Mouse (Mus musculus): Measurements from ENCODE around the gene Rpp25l. TPM values are rescaled to one million over a fixed set of nuclear protein-coding genes. Genes with fewer than 3 reads are reported as not detected.

The Rpp25l gene
- polyA plus RNA-seq, 1 experiment from 2014 or later: 65.2 TPM

GRCm38 (mm10) chr4:41726826-41727621 lies 13.7 kb upstream of the Rpp25l start:
- 13% methylated on average over 20 of the region's 20 CpGs for WGBS
- no peak for TF ChIP-seq CTCF (IDR thresholded peaks at IDR 0.05; ENCODE audit: low read depth)
- ATAC-seq (replicated peaks; ENCODE audit: low FRiP score, low read depth) (no peak), DNase-seq (ENCODE audit: low spot score) (no peak)
- H3K9me3 ChIP-seq (replicated peaks; ENCODE audit: low read length): no peaks in the 10 kb centered on the region
- H3K27me3 ChIP-seq (ENCODE audit: insufficient read depth, low read length): peaks cover 69% of the 10 kb centered on the region
- no peak overlapping the region for H3K4me2 ChIP-seq (ENCODE audit: low read length)
- H3K27ac ChIP-seq: no peak overlapping the region
- H3K9ac ChIP-seq (ENCODE audit: low read depth, low read length): no peak overlapping the region
- H3K4me1 ChIP-seq (replicated peaks; ENCODE audit: insufficient read depth, low read length): peaks cover 12% of the 10 kb centered on the region
- H3K36me3 ChIP-seq (ENCODE audit: insufficient read depth, low read length): no peaks in the 10 kb centered on the region
- H3K4me3 ChIP-seq (replicated peaks; ENCODE audit: low read depth, low read length): no peak overlapping the region

- H3K36me3 ChIP-seq (ENCODE audit: insufficient read depth, low read length): peaks cover 19% of the 10 kb centered on the region
Measured at GRCm38 (mm10) chr4:41722918-41723351, 9.6 kb upstream of the Rpp25l start, which contains the start of gene Dctn3. TSS of gene Dctn3 (minus strand) at chr4:41723170.

GRCm38 (mm10) chr4:41716834-41717233 lies 3.5 kb upstream of the Rpp25l start:
- no peak for ATAC-seq (replicated peaks; ENCODE audit: low FRiP score, low read depth)
- no peak for DNase-seq (ENCODE audit: low spot score)
- Histone ChIP-seq H3K4me3 (replicated peaks; ENCODE audit: low read depth, low read length) (no peak overlapping the region), H3K27ac (no peak overlapping the region), H3K27me3 (ENCODE audit: insufficient read depth, low read length) (no peaks in the 10 kb centered on the region), H3K9me3 (replicated peaks; ENCODE audit: low read length) (no peaks in the 10 kb centered on the region), H3K4me2 (ENCODE audit: low read length) (no peak overlapping the region), H3K36me3 (ENCODE audit: insufficient read depth, low read length) (peaks cover 28% of the 10 kb centered on the region), H3K9ac (ENCODE audit: low read depth, low read length) (no peak overlapping the region), H3K4me1 (replicated peaks; ENCODE audit: insufficient read depth, low read length) (peaks cover 15% of the 10 kb centered on the region)
- no peak for TF ChIP-seq CTCF (IDR thresholded peaks at IDR 0.05; ENCODE audit: low read depth)
- 71% methylated on average over 6 of the region's 6 CpGs for WGBS

More at GRCm38 (mm10) chr4:41722918-41723351, 9.6 kb upstream of the Rpp25l start, which contains the start of gene Dctn3:
- H3K4me3 ChIP-seq (replicated peaks; ENCODE audit: low read depth, low read length): peak within 1 kb of the TSS; percentile 75
- no peak within 1 kb of the TSS for H3K27ac ChIP-seq
- H3K4me2 ChIP-seq (ENCODE audit: low read length): peak within 1 kb of the TSS; percentile 79
- peak; percentile 100 for DNase-seq (ENCODE audit: low spot score)
- TF ChIP-seq CTCF (IDR thresholded peaks at IDR 0.05; ENCODE audit: low read depth): no peak
- under 1% methylated on average over 27 of the region's 27 CpGs for WGBS
- H3K4me1 ChIP-seq (replicated peaks; ENCODE audit: insufficient read depth, low read length): peaks cover 6% of the 10 kb centered on the region
- peak; percentile 96 for ATAC-seq (replicated peaks; ENCODE audit: low FRiP score, low read depth)
- H3K9me3 ChIP-seq (replicated peaks; ENCODE audit: low read length): no peaks in the 10 kb centered on the region
- peak within 1 kb of the TSS; percentile 80 for H3K9ac ChIP-seq (ENCODE audit: low read depth, low read length)
- H3K27me3 ChIP-seq (ENCODE audit: insufficient read depth, low read length): peaks cover 33% of the 10 kb centered on the region

- peak; percentile 74 for TF ChIP-seq CTCF (IDR thresholded peaks at IDR 0.05; ENCODE audit: low read depth)
- ATAC-seq (replicated peaks; ENCODE audit: low FRiP score, low read depth) (no peak), DNase-seq (ENCODE audit: low spot score) (peak; percentile 61)
- no peak overlapping the region for H3K27ac ChIP-seq
- no peak overlapping the region for H3K4me3 ChIP-seq (replicated peaks; ENCODE audit: low read depth, low read length)
- 89% methylated on average over 5 of the region's 5 CpGs for WGBS
- H3K9me3 ChIP-seq (replicated peaks; ENCODE audit: low read length): no peaks in the 10 kb centered on the region
- H3K9ac ChIP-seq (ENCODE audit: low read depth, low read length): no peak overlapping the region
- H3K4me2 ChIP-seq (ENCODE audit: low read length): no peak overlapping the region
- peaks cover 21% of the 10 kb centered on the region for H3K4me1 ChIP-seq (replicated peaks; ENCODE audit: insufficient read depth, low read length)
- no peaks in the 10 kb centered on the region for H3K27me3 ChIP-seq (ENCODE audit: insufficient read depth, low read length)
- H3K36me3 ChIP-seq (ENCODE audit: insufficient read depth, low read length): peaks cover 28% of the 10 kb centered on the region
Measured at GRCm38 (mm10) chr4:41715596-41715995, 2.3 kb upstream of the Rpp25l start.

GRCm38 (mm10) chr4:41715082-41715481 lies 1.7 kb upstream of the Rpp25l start:
- no peak overlapping the region for H3K4me3 ChIP-seq (replicated peaks; ENCODE audit: low read depth, low read length)
- H3K4me1 ChIP-seq (replicated peaks; ENCODE audit: insufficient read depth, low read length): peaks cover 21% of the 10 kb centered on the region
- TF ChIP-seq CTCF (IDR thresholded peaks at IDR 0.05; ENCODE audit: low read depth): no peak
- peaks cover 28% of the 10 kb centered on the region for H3K36me3 ChIP-seq (ENCODE audit: insufficient read depth, low read length)
- no peak for DNase-seq (ENCODE audit: low spot score)
- 74% methylated on average over 8 of the region's 8 CpGs for WGBS
- H3K9me3 ChIP-seq (replicated peaks; ENCODE audit: low read length): no peaks in the 10 kb centered on the region
- no peak overlapping the region for H3K4me2 ChIP-seq (ENCODE audit: low read length)
- no peak for ATAC-seq (replicated peaks; ENCODE audit: low FRiP score, low read depth)
- H3K9ac ChIP-seq (ENCODE audit: low read depth, low read length): no peak overlapping the region
- H3K27ac ChIP-seq: no peak overlapping the region
- H3K27me3 ChIP-seq (ENCODE audit: insufficient read depth, low read length): no peaks in the 10 kb centered on the region

- ATAC-seq (replicated peaks; ENCODE audit: low FRiP score, low read depth) (no peak), DNase-seq (ENCODE audit: low spot score) (peak; percentile 87)
- peak overlapping the region; percentile 92 for H3K4me2 ChIP-seq (ENCODE audit: low read length)
- peak; percentile 86 for TF ChIP-seq CTCF (IDR thresholded peaks at IDR 0.05; ENCODE audit: low read depth)
- peaks cover 22% of the 10 kb centered on the region for H3K36me3 ChIP-seq (ENCODE audit: insufficient read depth, low read length)
- H3K4me3 ChIP-seq (replicated peaks; ENCODE audit: low read depth, low read length): peak overlapping the region; percentile 80
- H3K27ac ChIP-seq: no peak overlapping the region
- WGBS: 13% methylated on average over 8 of the region's 8 CpGs
- H3K9ac ChIP-seq (ENCODE audit: low read depth, low read length): no peak overlapping the region
- H3K9me3 ChIP-seq (replicated peaks; ENCODE audit: low read length): no peaks in the 10 kb centered on the region
- H3K4me1 ChIP-seq (replicated peaks; ENCODE audit: insufficient read depth, low read length): peaks cover 21% of the 10 kb centered on the region
- no peaks in the 10 kb centered on the region for H3K27me3 ChIP-seq (ENCODE audit: insufficient read depth, low read length)
Measured at GRCm38 (mm10) chr4:41714276-41714675, 942 bp upstream of the Rpp25l start.
